Mouse (Mus musculus): ENCODE data around the gene Tubg1. TPM values are rescaled to one million over a fixed set of nuclear protein-coding genes. Genes with fewer than 3 reads are reported as not detected.

Gene Tubg1
- polyA plus RNA-seq, 1 experiment: 87.5 TPM

DNA sequence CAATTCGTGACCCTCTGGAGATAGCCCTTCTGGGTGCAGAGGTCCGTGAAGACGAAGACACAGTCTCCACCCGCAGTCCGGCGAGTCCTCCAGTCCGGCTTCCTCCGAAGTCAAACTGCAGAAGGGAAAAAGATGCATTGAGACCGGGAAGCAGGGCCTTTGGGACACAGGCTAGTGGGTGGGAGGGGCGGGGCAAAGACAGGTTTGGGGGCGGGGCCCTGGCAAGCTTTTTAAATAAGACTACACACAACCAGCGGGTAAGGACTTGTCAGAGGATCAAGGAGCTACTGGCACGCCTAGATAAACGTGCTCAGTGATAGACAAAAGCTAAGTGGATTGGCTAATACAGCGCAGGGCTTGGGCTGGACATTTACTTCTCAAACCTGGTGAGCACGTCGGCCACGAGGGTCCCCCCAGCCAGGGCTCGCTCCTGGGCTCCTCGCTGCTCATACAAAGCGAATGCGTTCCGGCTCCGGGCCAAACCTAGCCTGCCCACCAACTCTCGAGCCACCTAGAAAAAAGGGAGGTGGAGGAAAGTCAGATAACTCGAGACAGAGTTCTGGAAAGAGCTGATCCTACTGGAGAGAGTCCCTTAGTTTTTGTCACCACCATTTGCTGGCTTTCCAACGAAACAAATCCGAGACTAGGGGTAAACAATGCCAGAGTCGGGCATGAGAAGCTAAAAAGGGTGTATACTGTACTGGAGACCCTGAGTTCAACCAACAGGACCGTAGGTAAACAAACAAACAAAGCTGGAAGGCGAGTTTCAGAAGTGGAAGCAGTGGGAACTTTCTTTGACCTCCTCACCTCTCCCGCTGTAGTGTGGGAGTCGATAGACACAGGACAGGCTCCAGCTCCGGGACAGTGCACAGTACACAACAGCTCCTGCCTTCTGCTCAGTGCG lies 45.2 kb downstream of the Tubg1 start:
- H3K27me3 ChIP-seq (ENCODE audit: control insufficient read depth, insufficient read depth, insufficient read length): no peaks in the 10 kb centered on the region
- H3K79me2 ChIP-seq (ENCODE audit: control insufficient read depth, insufficient read depth): peaks cover 16% of the 10 kb centered on the region
- peaks cover 31% of the 10 kb centered on the region for H3K36me3 ChIP-seq (ENCODE audit: control insufficient read depth, insufficient read depth)
- no peak overlapping the region for H3ac ChIP-seq (ENCODE audit: control insufficient read depth, insufficient read length)
- TF ChIP-seq MYOD1 (IDR thresholded peaks at IDR 0.05; ENCODE audit: control insufficient read depth in 1 of 3, insufficient read length in 2 of 3, low read depth in 2 of 3): no peak
- no peak for TF ChIP-seq REST (IDR thresholded peaks at IDR 0.05; ENCODE audit: insufficient read depth, insufficient read length)
- no peak overlapping the region for H3K4me3 ChIP-seq
- H3K4me2 ChIP-seq (ENCODE audit: low read depth): no peak overlapping the region

- Histone ChIP-seq H3K79me2 (ENCODE audit: control insufficient read depth, insufficient read depth) (peaks cover 24% of the 10 kb centered on the region), H3K4me2 (ENCODE audit: low read depth) (no peak overlapping the region), H3ac (ENCODE audit: control insufficient read depth, insufficient read length) (no peak overlapping the region), H3K4me3 (no peak overlapping the region), H3K27me3 (ENCODE audit: control insufficient read depth, insufficient read depth, insufficient read length) (no peaks in the 10 kb centered on the region), H3K36me3 (ENCODE audit: control insufficient read depth, insufficient read depth) (peaks cover 31% of the 10 kb centered on the region)
- TF ChIP-seq TCF12 (IDR thresholded peaks at IDR 0.05; ENCODE audit: insufficient read depth, poor library complexity, severe bottlenecking) (no peak), POLR2A (IDR thresholded peaks at IDR 0.05; ENCODE audit: insufficient read length, low read depth) (no peak), E2F4 (IDR thresholded peaks at IDR 0.05; ENCODE audit: insufficient read depth) (no peak), MAX (IDR thresholded peaks at IDR 0.05; ENCODE audit: low read depth) (no peak), MYOG (IDR thresholded peaks at IDR 0.05; ENCODE audit: control insufficient read depth in 1 of 3, insufficient read depth in 1 of 3, insufficient read length in 2 of 3, low read depth in 2 of 3) (no peak), TCF3 (IDR thresholded peaks at IDR 0.05; ENCODE audit: insufficient read length, low read depth) (no peak), REST (IDR thresholded peaks at IDR 0.05; ENCODE audit: insufficient read depth, insufficient read length) (no peak), MYOD1 (IDR thresholded peaks at IDR 0.05; ENCODE audit: control insufficient read depth in 1 of 3, insufficient read length in 2 of 3, low read depth in 2 of 3) (no peak), SRF (IDR thresholded peaks at IDR 0.05; ENCODE audit: control insufficient read depth, insufficient read length, low read depth) (no peak), CEBPB (IDR thresholded peaks at IDR 0.05; ENCODE audit: insufficient read depth, poor library complexity, severe bottlenecking) (no peak), USF1 (IDR thresholded peaks at IDR 0.05; ENCODE audit: low read depth) (no peak), POLR2AphosphoS2 (IDR thresholded peaks at IDR 0.05; ENCODE audit: insufficient read length, low read depth) (no peak)
Observed at GRCm38 (mm10) chr11:101166357-101166756, 46.6 kb downstream of the Tubg1 start.

DNA sequence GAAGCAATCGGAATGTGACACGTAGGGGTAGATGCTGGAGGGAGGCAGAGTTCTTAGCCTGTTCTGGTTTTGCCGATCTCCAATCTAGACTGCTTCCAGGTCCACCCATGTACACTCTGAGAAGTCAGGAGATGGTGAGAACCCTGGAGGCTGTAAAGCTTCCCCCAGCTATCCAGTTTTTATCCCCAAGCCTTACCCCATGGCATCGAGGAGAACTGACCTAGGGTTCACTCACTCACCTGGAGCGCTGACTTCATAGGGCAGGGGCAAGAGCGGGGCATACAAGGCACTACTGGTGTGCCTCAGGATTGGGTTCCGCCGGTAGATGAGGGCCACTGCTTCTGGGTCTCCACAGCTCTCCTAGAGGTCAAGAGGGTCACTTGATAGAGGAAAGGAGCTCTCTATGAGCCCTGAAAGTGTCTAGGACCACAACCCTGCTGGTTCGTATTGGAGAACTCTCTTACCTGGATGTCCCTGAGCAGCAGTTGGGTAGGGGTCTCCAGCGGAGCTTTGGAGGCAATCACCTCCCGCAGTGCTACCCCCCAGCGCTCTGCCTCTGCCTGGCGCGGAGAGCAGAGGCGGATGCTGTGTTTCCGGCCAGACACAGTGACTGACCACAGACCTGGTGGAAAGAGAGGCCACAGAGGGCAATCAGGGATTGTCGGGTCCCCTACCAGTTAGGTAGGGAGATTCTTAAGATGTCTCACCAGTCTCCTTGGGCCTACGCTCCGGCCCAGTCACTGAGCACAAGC lies 47.6 kb downstream of the Tubg1 start:
- TF ChIP-seq REST (IDR thresholded peaks at IDR 0.05; ENCODE audit: insufficient read depth, insufficient read length): no peak
- TF ChIP-seq E2F4 (IDR thresholded peaks at IDR 0.05; ENCODE audit: insufficient read depth): no peak
- TF ChIP-seq MYOD1 (IDR thresholded peaks at IDR 0.05; ENCODE audit: control insufficient read depth in 1 of 3, insufficient read length in 2 of 3, low read depth in 2 of 3): no peak
- TF ChIP-seq TCF12 (IDR thresholded peaks at IDR 0.05; ENCODE audit: insufficient read depth, poor library complexity, severe bottlenecking): no peak
- TF ChIP-seq POLR2AphosphoS2 (IDR thresholded peaks at IDR 0.05; ENCODE audit: insufficient read length, low read depth): no peak
- TF ChIP-seq MAX (IDR thresholded peaks at IDR 0.05; ENCODE audit: low read depth): no peak
- TF ChIP-seq TCF3 (IDR thresholded peaks at IDR 0.05; ENCODE audit: insufficient read length, low read depth): no peak
- TF ChIP-seq POLR2A (IDR thresholded peaks at IDR 0.05; ENCODE audit: insufficient read length, low read depth): no peak
- no peak for TF ChIP-seq SRF (IDR thresholded peaks at IDR 0.05; ENCODE audit: control insufficient read depth, insufficient read length, low read depth)
- TF ChIP-seq CEBPB (IDR thresholded peaks at IDR 0.05; ENCODE audit: insufficient read depth, poor library complexity, severe bottlenecking): no peak
- no peak for TF ChIP-seq USF1 (IDR thresholded peaks at IDR 0.05; ENCODE audit: low read depth)
- no peak for TF ChIP-seq MYOG (IDR thresholded peaks at IDR 0.05; ENCODE audit: control insufficient read depth in 1 of 3, insufficient read depth in 1 of 3, insufficient read length in 2 of 3, low read depth in 2 of 3)
- Histone ChIP-seq H3K4me3 (peak overlapping the region; percentile 99), H3K36me3 (ENCODE audit: control insufficient read depth, insufficient read depth) (peaks cover 31% of the 10 kb centered on the region), H3K79me2 (ENCODE audit: control insufficient read depth, insufficient read depth) (peaks cover 24% of the 10 kb centered on the region), H3K27me3 (ENCODE audit: control insufficient read depth, insufficient read depth, insufficient read length) (no peaks in the 10 kb centered on the region), H3ac (ENCODE audit: control insufficient read depth, insufficient read length) (no peak overlapping the region), H3K4me2 (ENCODE audit: low read depth) (no peak overlapping the region)

DNA sequence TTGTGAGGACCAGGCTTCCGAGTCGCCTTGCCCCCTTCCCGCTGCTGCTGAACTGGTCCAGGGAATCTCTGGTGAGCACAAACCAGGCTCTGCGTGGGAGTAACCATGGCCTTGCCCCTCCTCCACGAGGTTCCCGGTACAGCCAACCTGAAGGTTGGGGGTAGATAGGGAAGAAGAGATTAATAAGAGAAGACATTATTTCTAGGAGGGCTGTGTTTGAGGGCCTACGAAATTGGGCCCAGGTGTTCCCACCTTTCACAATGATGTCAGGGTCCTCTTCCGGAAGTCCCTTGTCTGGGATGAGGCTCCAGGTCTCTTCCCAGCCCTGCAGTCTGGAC lies 48.2 kb downstream of the Tubg1 start:
- TF ChIP-seq CEBPB (IDR thresholded peaks at IDR 0.05; ENCODE audit: insufficient read depth, poor library complexity, severe bottlenecking) (no peak), E2F4 (IDR thresholded peaks at IDR 0.05; ENCODE audit: insufficient read depth) (no peak), MAX (IDR thresholded peaks at IDR 0.05; ENCODE audit: low read depth) (no peak), MYOG (IDR thresholded peaks at IDR 0.05; ENCODE audit: control insufficient read depth in 1 of 3, insufficient read depth in 1 of 3, insufficient read length in 2 of 3, low read depth in 2 of 3) (no peak), POLR2A (IDR thresholded peaks at IDR 0.05; ENCODE audit: insufficient read length, low read depth) (no peak), POLR2AphosphoS2 (IDR thresholded peaks at IDR 0.05; ENCODE audit: insufficient read length, low read depth) (no peak), REST (IDR thresholded peaks at IDR 0.05; ENCODE audit: insufficient read depth, insufficient read length) (no peak), TCF12 (IDR thresholded peaks at IDR 0.05; ENCODE audit: insufficient read depth, poor library complexity, severe bottlenecking) (no peak), SRF (IDR thresholded peaks at IDR 0.05; ENCODE audit: control insufficient read depth, insufficient read length, low read depth) (no peak), USF1 (IDR thresholded peaks at IDR 0.05; ENCODE audit: low read depth) (no peak), MYOD1 (IDR thresholded peaks at IDR 0.05; ENCODE audit: control insufficient read depth in 1 of 3, insufficient read length in 2 of 3, low read depth in 2 of 3) (no peak), TCF3 (IDR thresholded peaks at IDR 0.05; ENCODE audit: insufficient read length, low read depth) (no peak)
- Histone ChIP-seq H3K4me3 (peak overlapping the region; percentile 99), H3K27me3 (ENCODE audit: control insufficient read depth, insufficient read depth, insufficient read length) (no peaks in the 10 kb centered on the region), H3K36me3 (ENCODE audit: control insufficient read depth, insufficient read depth) (peaks cover 31% of the 10 kb centered on the region), H3ac (ENCODE audit: control insufficient read depth, insufficient read length) (no peak overlapping the region), H3K79me2 (ENCODE audit: control insufficient read depth, insufficient read depth) (peaks cover 24% of the 10 kb centered on the region), H3K4me2 (ENCODE audit: low read depth) (peak overlapping the region; percentile 25)
